Mouse (Mus musculus) midbrain, embryonic 12.5 days (tissue): ENCODE data around the gene Arl4d. TPM values are rescaled to one million over a fixed set of nuclear protein-coding genes. Genes with fewer than 3 reads are reported as not detected.
"Not testable (repeated sequence)": the region's sequence is repeated elsewhere in the genome, so short reads cannot be mapped to it uniquely, and the experiment has no call there.

Experiments
- ATAC-seq: fragments of 200-750 bp; cut with Nextera tagmentation; 2 replicates; pipeline ENCODE4 v1.8.0; 2017; ENCODE audit warnings: low read depth, moderate TSS enrichment, moderate library complexity; ENCODE audit not compliant: low FRiP score
- H3K27ac ChIP-seq: fragments of 300-500 bp; sonication (generic); replicated peaks from 2 replicates; pipeline ENCODE4 v1.5.1; 2016; ENCODE audit warnings: mild to moderate bottlenecking
- H3K27me3 ChIP-seq: fragments of 300-500 bp; sonication (generic); 2 replicates; pipeline ENCODE4 v1.6.1; 2016; ENCODE audit warnings: mild to moderate bottlenecking
- H3K36me3 ChIP-seq: fragments of 300-500 bp; sonication (generic); 2 replicates; pipeline ENCODE4 v1.6.1; 2016
- H3K4me1 ChIP-seq: fragments of 300-500 bp; sonication (generic); 2 replicates; pipeline ENCODE4 v1.6.1; 2016
- H3K4me2 ChIP-seq: fragments of 300-500 bp; sonication (generic); replicated peaks from 2 replicates; pipeline ENCODE4 v1.6.1; 2016; ENCODE audit warnings: mild to moderate bottlenecking, moderate library complexity
- H3K4me3 ChIP-seq: fragments of 300-500 bp; sonication (generic); 2 replicates; pipeline ENCODE4 v1.5.1; 2016; ENCODE audit warnings: mild to moderate bottlenecking
- H3K9ac ChIP-seq: fragments of 300-500 bp; sonication (generic); replicated peaks from 2 replicates; pipeline ENCODE4 v1.6.1; 2016; ENCODE audit warnings: mild to moderate bottlenecking, moderate library complexity
- H3K9me3 ChIP-seq: fragments of 300-500 bp; sonication (generic); 2 replicates; pipeline ENCODE4 v1.6.1; 2016; ENCODE audit warnings: mild to moderate bottlenecking
- WGBS: fragments of 180-500 bp; shearing (Covaris S2); methylation state at CpG from one replicate; pipeline ENCODE4 v1.1.7; 2016; 5-methylcytosine and 5-hydroxymethylcytosine counted together
- polyA plus RNA-seq: library from polyadenylated mRNA; unstranded; fragments of >200 nt; fragmentation: Nextera tagmentation; extraction: Ambion mirVana; gene quantifications from 2 replicates; pipeline ENCODE4 v1.2.1, GENCODE M21; 2016

Arl4d gene
- polyA plus RNA-seq, 1 experiment from 2014 or later: 8.4 TPM

DNA sequence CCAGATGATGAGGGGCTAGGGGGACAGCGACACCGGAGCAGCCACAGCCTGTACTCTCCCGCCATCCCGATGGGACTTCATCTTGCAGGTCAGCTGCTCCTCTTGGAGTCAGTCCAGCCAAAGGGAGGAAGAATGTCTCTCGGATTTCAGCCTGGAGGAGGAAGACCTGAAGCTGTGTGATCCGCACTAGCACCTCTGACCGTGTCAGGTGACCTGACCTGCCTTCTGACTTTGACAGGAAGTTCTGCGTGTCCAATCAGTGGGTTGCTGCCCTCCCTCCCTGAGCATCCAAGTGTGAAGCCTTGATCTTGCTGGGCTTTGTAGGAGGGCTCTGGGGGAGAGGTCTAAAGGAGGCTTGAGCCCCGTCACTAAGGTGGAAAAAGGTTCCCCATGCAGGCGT lies 29.7 kb upstream of the Arl4d start:
- no peak for ATAC-seq
- no peaks in the 10 kb centered on the region for H3K27me3 ChIP-seq
- 80% methylated on average over 10 of the region's 10 CpGs for WGBS
- H3K9me3 ChIP-seq: no peaks in the 10 kb centered on the region
- H3K4me1 ChIP-seq: no peaks in the 10 kb centered on the region; the same call in 1 of the 2 replicates
- H3K27ac ChIP-seq: no peak overlapping the region
- H3K9ac ChIP-seq: no peak overlapping the region
- peaks cover 20% of the 10 kb centered on the region; the same call in 1 of the 2 replicates for H3K36me3 ChIP-seq
- no peak overlapping the region for H3K4me2 ChIP-seq
- no peak overlapping the region for H3K4me3 ChIP-seq

GRCm38 (mm10) chr11:101639761-101640160 lies 25.6 kb upstream of the Arl4d start:
- 92% methylated on average over 4 of the region's 4 CpGs for WGBS
- no peak for ATAC-seq
- Histone ChIP-seq H3K4me1 (peaks cover 2% of the 10 kb centered on the region), H3K4me2 (no peak overlapping the region), H3K4me3 (no peak overlapping the region), H3K27me3 (no peaks in the 10 kb centered on the region), H3K9me3 (no peaks in the 10 kb centered on the region), H3K9ac (no peak overlapping the region), H3K36me3 (0 out of 2 replicates have a peak, but pooled peaks cover 12% of the 10 kb centered on the region), H3K27ac (no peak overlapping the region)

- not testable (repeated sequence) for H3K9me3 ChIP-seq, H3K27me3 ChIP-seq, H3K4me1 ChIP-seq, H3K36me3 ChIP-seq
- 5% methylated on average over 50 of the region's 53 CpGs for WGBS
- Histone ChIP-seq H3K4me3 (peak overlapping the region; percentile 39), H3K27ac (peak overlapping the region; percentile 77), H3K9ac (peak overlapping the region; percentile 49), H3K4me2 (peak overlapping the region; percentile 48)
- ATAC-seq: peak; percentile 72
Observed at GRCm38 (mm10) chr11:101640857-101641709, 24.3 kb upstream of the Arl4d start.

DNA sequence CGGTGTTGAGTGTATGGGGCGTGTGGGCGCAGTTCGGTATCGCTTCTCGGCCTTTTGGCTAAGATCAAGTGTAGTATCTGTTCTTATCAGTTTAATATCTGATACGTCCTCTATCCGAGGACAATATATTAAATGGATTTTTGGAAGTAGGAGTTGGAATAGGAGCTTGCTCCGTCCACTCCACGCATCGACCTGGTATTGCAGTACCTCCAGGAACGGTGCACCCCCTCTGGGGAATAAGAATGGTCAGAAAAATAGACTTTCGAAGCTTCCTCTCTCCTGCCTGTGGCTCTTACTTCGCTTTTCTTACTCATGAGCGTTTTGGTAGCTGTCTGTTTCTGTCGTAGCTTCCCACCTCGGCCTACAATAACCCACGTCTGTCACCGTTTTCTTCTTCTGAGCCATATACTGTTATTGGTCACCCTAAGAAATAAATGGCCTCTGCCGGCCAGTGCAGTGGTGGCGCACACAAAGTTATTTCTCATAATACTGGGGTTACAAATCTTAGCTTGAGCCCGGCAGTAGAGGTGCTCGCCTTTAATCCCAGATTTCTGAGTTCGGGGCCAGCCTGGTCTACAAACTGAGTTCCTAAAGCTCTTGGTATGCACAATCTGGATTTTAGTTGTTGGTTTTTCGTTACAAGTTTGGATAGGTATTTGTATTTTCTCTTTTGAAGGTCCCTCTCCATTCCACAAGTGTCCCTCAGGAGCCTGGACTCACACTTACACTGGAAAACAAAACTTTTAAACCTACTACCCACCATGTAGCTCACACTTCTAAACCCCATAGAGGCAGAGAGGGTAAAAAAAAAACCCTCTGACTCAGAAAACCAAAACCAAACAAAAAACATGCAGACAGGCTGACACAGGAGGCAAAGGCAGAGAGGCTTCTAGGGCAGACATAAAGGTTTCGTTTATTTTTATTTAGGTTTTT lies 23.4 kb upstream of the Arl4d start:
- not testable (repeated sequence) for H3K36me3 ChIP-seq, H3K9me3 ChIP-seq, H3K4me1 ChIP-seq, H3K27me3 ChIP-seq, H3K4me3 ChIP-seq
- Histone ChIP-seq H3K27ac (peak overlapping the region; percentile 77), H3K9ac (peak overlapping the region; percentile 49; the same call in 1 of the 2 replicates), H3K4me2 (0 out of 2 replicates have a peak overlapping the region, but pooled peaks have one; percentile 48)
- WGBS: 6% methylated on average over 13 of the region's 26 CpGs
- peak; percentile 78 for ATAC-seq

GRCm38 (mm10) chr11:101642931-101643330 lies 22.4 kb upstream of the Arl4d start:
- no peak for ATAC-seq
- no peaks in the 10 kb centered on the region for H3K36me3 ChIP-seq
- 49% methylated on average over 5 of the region's 5 CpGs for WGBS

GRCm38 (mm10) chr11:101644591-101644990 lies 20.8 kb upstream of the Arl4d start:
- Histone ChIP-seq H3K9me3 (no peaks in the 10 kb centered on the region), H3K27me3 (no peaks in the 10 kb centered on the region), H3K9ac (no peak overlapping the region), H3K27ac (peak overlapping the region; percentile 61; the same call in 1 of the 2 replicates), H3K4me2 (no peak overlapping the region), H3K4me3 (no peak overlapping the region), H3K36me3 (no peaks in the 10 kb centered on the region), H3K4me1 (peaks cover 5% of the 10 kb centered on the region)
- ATAC-seq: no peak
- 51% methylated on average over 3 of the region's 3 CpGs for WGBS

More at GRCm38 (mm10) chr11:101642931-101643330, 22.4 kb upstream of the Arl4d start:
- no peaks in the 10 kb centered on the region for H3K9me3 ChIP-seq
- no peak overlapping the region for H3K9ac ChIP-seq
- H3K4me1 ChIP-seq: peaks cover 5% of the 10 kb centered on the region
- no peak overlapping the region for H3K4me2 ChIP-seq
- H3K27me3 ChIP-seq: no peaks in the 10 kb centered on the region
- H3K4me3 ChIP-seq: no peak overlapping the region
- no peak overlapping the region for H3K27ac ChIP-seq

GRCm38 (mm10) chr11:101645043-101645410 lies 20.3 kb upstream of the Arl4d start:
- not testable (repeated sequence) for H3K9ac ChIP-seq, H3K36me3 ChIP-seq, H3K4me1 ChIP-seq, H3K9me3 ChIP-seq, ATAC-seq, H3K4me2 ChIP-seq, H3K4me3 ChIP-seq, H3K27me3 ChIP-seq
- peak overlapping the region; percentile 61; the same call in 1 of the 2 replicates for H3K27ac ChIP-seq
- 3% methylated on average over 4 of the region's 4 CpGs for WGBS

- Histone ChIP-seq H3K9ac (peak overlapping the region; percentile 56), H3K4me3 (peak overlapping the region; percentile 29), H3K27ac (peak overlapping the region; percentile 90), H3K4me2 (peak overlapping the region; percentile 44)
- not testable (repeated sequence) for H3K4me1 ChIP-seq, H3K36me3 ChIP-seq, H3K27me3 ChIP-seq, H3K9me3 ChIP-seq
- ATAC-seq: peak; percentile 81
- under 1% methylated on average over 42 of the region's 56 CpGs for WGBS
Observed at GRCm38 (mm10) chr11:101645411-101646282, 19.7 kb upstream of the Arl4d start.

GRCm38 (mm10) chr11:101646283-101646794 lies 19.0 kb upstream of the Arl4d start:
- not testable (repeated sequence) for ATAC-seq, H3K36me3 ChIP-seq, H3K4me1 ChIP-seq, H3K9me3 ChIP-seq, H3K27me3 ChIP-seq
- H3K27ac ChIP-seq: peak overlapping the region; percentile 90
- 15% methylated on average over 16 of the region's 16 CpGs for WGBS
- peak overlapping the region; percentile 56 for H3K9ac ChIP-seq
- peak overlapping the region; percentile 29 for H3K4me3 ChIP-seq
- peak overlapping the region; percentile 44 for H3K4me2 ChIP-seq

DNA sequence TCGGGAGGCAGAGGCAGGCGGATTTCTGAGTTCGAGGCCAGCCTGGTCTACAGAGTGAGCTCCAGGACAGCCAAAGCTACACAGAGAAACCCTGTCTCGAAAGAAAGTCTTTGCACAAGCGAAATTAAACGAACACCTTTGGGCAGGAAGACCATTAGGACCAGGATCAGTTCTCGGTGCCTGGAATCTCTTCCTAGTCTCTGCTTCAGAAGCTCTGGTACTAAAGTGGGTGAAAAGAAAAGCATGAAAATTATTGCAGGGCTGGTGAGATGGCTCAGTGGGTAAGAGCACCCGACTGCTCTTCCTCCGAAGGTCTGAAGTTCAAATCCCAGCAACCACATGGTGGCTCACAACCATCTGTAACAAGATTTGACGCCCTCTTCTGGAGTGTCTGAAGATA lies 18.2 kb upstream of the Arl4d start:
- WGBS: 93% methylated on average over 10 of the region's 10 CpGs

GRCm38 (mm10) chr11:101656356-101656755 lies 9.0 kb upstream of the Arl4d start:
- Histone ChIP-seq H3K9me3 (no peaks in the 10 kb centered on the region), H3K9ac (no peak overlapping the region), H3K27me3 (0 out of 2 replicates have a peak, but pooled peaks cover 11% of the 10 kb centered on the region), H3K4me1 (peaks cover 4% of the 10 kb centered on the region; the same call in 1 of the 2 replicates), H3K27ac (no peak overlapping the region), H3K4me3 (no peak overlapping the region), H3K36me3 (no peaks in the 10 kb centered on the region), H3K4me2 (no peak overlapping the region)
- WGBS: 90% methylated on average over 4 of the region's 4 CpGs
- ATAC-seq: no peak

More for the DNA sequence above, 18.2 kb upstream of the Arl4d start:
- H3K9ac ChIP-seq, H3K4me1 ChIP-seq, H3K27me3 ChIP-seq, H3K4me3 ChIP-seq, H3K4me2 ChIP-seq, H3K27ac ChIP-seq, H3K9me3 ChIP-seq, ATAC-seq, H3K36me3 ChIP-seq: not testable (repeated sequence)
